Comparison of ENCODE assay signal across 8 mouse cellular contexts in the genomic region with DNA sequence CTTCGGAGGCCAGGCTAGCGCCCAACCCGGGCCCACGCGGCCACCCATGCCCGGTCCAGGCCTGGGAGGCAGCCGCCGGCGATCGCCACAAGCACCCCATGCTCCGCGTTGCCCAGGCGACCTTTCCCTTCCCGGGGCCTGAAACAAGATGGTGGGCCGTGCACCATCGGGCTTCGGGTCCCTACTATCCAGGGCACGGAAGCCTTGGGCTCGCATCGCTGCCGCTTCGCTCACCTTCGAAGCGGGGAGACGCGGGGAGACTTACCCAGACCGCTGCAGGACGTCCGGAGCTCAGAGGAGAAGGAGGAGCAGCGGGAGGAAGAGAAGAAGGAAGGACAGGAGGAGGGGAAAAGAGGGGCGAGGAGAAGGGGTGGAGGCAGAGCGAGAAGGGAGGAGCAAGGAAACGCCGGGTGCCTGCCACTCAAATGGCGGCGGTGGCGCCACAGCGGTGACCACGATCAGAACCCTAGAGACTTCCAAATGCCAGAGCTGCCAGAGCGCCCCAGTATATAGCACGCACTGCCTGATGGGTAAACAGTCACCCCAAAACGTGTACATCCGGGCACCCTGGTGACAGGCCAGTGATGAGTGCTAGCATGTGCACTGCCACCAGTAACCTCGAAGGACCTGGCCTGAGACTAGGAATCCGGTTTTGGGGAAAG. TPM values are rescaled to one million over a fixed set of nuclear protein-coding genes. Genes with fewer than 3 reads are reported as not detected.
DNase-seq lines count a peak whose midpoint lies in the region; ATAC-seq and TF ChIP-seq lines count a peak whose summit lies in the region.

A gene (minus strand): TSS at position 406 of the 662 bp plus-strand sequence.

- DNase-seq in 3134 (ENCODE audit: extremely low read depth, insufficient read length, low spot score): peak; percentile 87
- peak; percentile 77 to 78 for DNase-seq in adrenal gland, postnatal 36 days
- peak; percentile 74 to 75 for DNase-seq in heart, adult 18-20 months
- peak; percentile 57 to 68 for DNase-seq in kidney, adult 8-10 months
- peak; percentile 60 for DNase-seq in limb, embryonic 14.5 days (ENCODE audit: low spot score)
- DNase-seq in midbrain, postnatal 0 days (ENCODE audit: low spot score): peak; percentile 63
- peak; percentile 31 to 53 for DNase-seq in spleen, postnatal 14 days (ENCODE audit: low spot score in 2 of 2)

- H3K4me2 ChIP-seq in embryonic facial prominence, embryonic 13.5 days: peak within 1 kb of the TSS; percentile 57
- peak within 1 kb of the TSS; percentile 49 for H3K4me2 ChIP-seq in limb, embryonic 14.5 days (replicated peaks; ENCODE audit: low read depth, low read length, severe bottlenecking)
- peak within 1 kb of the TSS; percentile 41 for H3K4me2 ChIP-seq in midbrain, postnatal 0 days (ENCODE audit: low read depth, low read length, poor library complexity, severe bottlenecking)

- 18% methylated on average over 45 of the region's 45 CpGs for WGBS in embryonic facial prominence, embryonic 13.5 days
- WGBS in limb, embryonic 14.5 days: 18% methylated on average over 39 of the region's 45 CpGs
- WGBS in midbrain, postnatal 0 days: 32% methylated on average over 42 of the region's 45 CpGs

- peak within 1 kb of the TSS; percentile 61 for H3K4me3 ChIP-seq in embryonic facial prominence, embryonic 13.5 days
- peak within 1 kb of the TSS; percentile 61 for H3K4me3 ChIP-seq in limb, embryonic 14.5 days (replicated peaks; ENCODE audit: low read length)
- H3K4me3 ChIP-seq in midbrain, postnatal 0 days (ENCODE audit: low read depth, low read length): peak within 1 kb of the TSS; percentile 63

- no peaks in the 10 kb centered on the region for H3K27me3 ChIP-seq in embryonic facial prominence, embryonic 13.5 days
- H3K27me3 ChIP-seq in limb, embryonic 14.5 days (ENCODE audit: control insufficient read depth, insufficient read depth, low read length): no peaks in the 10 kb centered on the region
- no peaks in the 10 kb centered on the region for H3K27me3 ChIP-seq in midbrain, postnatal 0 days (ENCODE audit: insufficient read depth, low read length)

- peak; percentile 81 for ATAC-seq in embryonic facial prominence, embryonic 13.5 days (ENCODE audit: insufficient number of reproducible peaks, insufficient read depth, low FRiP score, low TSS enrichment, low read depth)
- peak; percentile 89 for ATAC-seq in limb, embryonic 14.5 days (ENCODE audit: low FRiP score, low read depth)
- peak; percentile 92 for ATAC-seq in midbrain, postnatal 0 days (ENCODE audit: low FRiP score)

- H3K27ac ChIP-seq in embryonic facial prominence, embryonic 13.5 days: peak within 1 kb of the TSS; percentile 84
- peak within 1 kb of the TSS; percentile 80 for H3K27ac ChIP-seq in limb, embryonic 14.5 days (replicated peaks; ENCODE audit: low read depth, low read length)
- peak within 1 kb of the TSS; percentile 92 for H3K27ac ChIP-seq in midbrain, postnatal 0 days (ENCODE audit: low read depth, low read length)

- H3K9ac ChIP-seq in embryonic facial prominence, embryonic 13.5 days: peak within 1 kb of the TSS; percentile 84
- H3K9ac ChIP-seq in limb, embryonic 14.5 days (ENCODE audit: low read depth, low read length, severe bottlenecking): peak within 1 kb of the TSS; percentile 70
- peak within 1 kb of the TSS; percentile 74 for H3K9ac ChIP-seq in midbrain, postnatal 0 days (replicated peaks; ENCODE audit: low read length, poor library complexity, severe bottlenecking)

- H3K36me3 ChIP-seq in embryonic facial prominence, embryonic 13.5 days: peaks cover 15% of the 10 kb centered on the region
- H3K36me3 ChIP-seq in limb, embryonic 14.5 days (ENCODE audit: control insufficient read depth, insufficient read depth, low read length): peaks cover 11% of the 10 kb centered on the region
- H3K36me3 ChIP-seq in midbrain, postnatal 0 days (ENCODE audit: insufficient read depth, low read length): no peaks in the 10 kb centered on the region; the same call in 1 of the 2 replicates

- TF ChIP-seq CTCF in midbrain, postnatal 0 days (IDR thresholded peaks at IDR 0.05): peak; percentile 6; the same call in 1 of the 2 replicates

- H3K9me3 ChIP-seq in embryonic facial prominence, embryonic 13.5 days: no peaks in the 10 kb centered on the region
- no peaks in the 10 kb centered on the region for H3K9me3 ChIP-seq in limb, embryonic 14.5 days (ENCODE audit: control insufficient read depth, low read length)
- no peaks in the 10 kb centered on the region for H3K9me3 ChIP-seq in midbrain, postnatal 0 days (ENCODE audit: low read length)

- TF ChIP-seq POLR2A in limb, embryonic 14.5 days (IDR thresholded peaks at IDR 0.05; ENCODE audit: borderline replicate concordance, extremely low read depth, insufficient read depth, insufficient read length): 0 out of 2 replicates have a peak, but pooled peaks have one; percentile 14

- H3K4me1 ChIP-seq in embryonic facial prominence, embryonic 13.5 days: no peaks in the 10 kb centered on the region
- no peaks in the 10 kb centered on the region for H3K4me1 ChIP-seq in limb, embryonic 14.5 days (ENCODE audit: control insufficient read depth, insufficient read depth, low read length)
- H3K4me1 ChIP-seq in midbrain, postnatal 0 days (ENCODE audit: insufficient read depth, low read length): no peaks in the 10 kb centered on the region

RNA-seq across cellular contexts. Expression of the gene that starts here (rescaled TPM):
- total RNA-seq in adrenal gland, postnatal 36 days (2021): 10 to 100 TPM; 10.8 to 15.0 TPM
- polyA plus RNA-seq in embryonic facial prominence, embryonic 13.5 days (2015; fragmentation: Nextera tagmentation; extraction: Ambion mirVana): 14.7 and 15.2 TPM in 2 replicates
- 1 to 10 TPM; 3.3 to 4.8 TPM for total RNA-seq in heart, adult 18-20 months (2021)
- polyA plus RNA-seq in limb, embryonic 14.5 days (2012; rRNA removed): 38.9 and 48.8 TPM in 2 replicates
- polyA plus RNA-seq in limb, embryonic 14.5 days (2014; fragmentation: Nextera tagmentation; extraction: Ambion mirVana): 13.3 and 16.8 TPM in 2 replicates
- total RNA-seq in midbrain, postnatal 0 days (2014; rRNA removed): 16.9 and 28.3 TPM in 2 replicates
- 8.6 and 9.5 TPM in 2 replicates for polyA plus RNA-seq in midbrain, postnatal 0 days (2015; fragmentation: Nextera tagmentation; extraction: Ambion mirVana)

Comparison
In these comparisons a context has a peak if more than half of its experiments do, and no peak if none do; other contexts are left out.
1. Peak in every context shown above with its lines: DNase-seq, ATAC-seq, H3K4me3 ChIP-seq and H3K27ac ChIP-seq.